Mouse (Mus musculus) megakaryocyte, embryonic 14.5 days (primary cell): ENCODE data around the gene Sema4d. TPM values are rescaled to one million over a fixed set of nuclear protein-coding genes. Genes with fewer than 3 reads are reported as not detected.

ENCODE experiments used
- H3K27me3 ChIP-seq: replicated peaks from 2 replicates; pipeline ENCODE3; 2012; ENCODE audit warnings: inconsistent platforms
- H3K36me3 ChIP-seq: replicated peaks from 2 replicates; pipeline ENCODE3; 2012; ENCODE audit warnings: low read length, inconsistent platforms, mixed read lengths
- H3K4me1 ChIP-seq: 2 replicates; pipeline ENCODE4 v1.6.1; 2012; ENCODE audit warnings: inconsistent platforms
- H3K4me3 ChIP-seq: replicated peaks from 2 replicates; pipeline ENCODE3; 2012; ENCODE audit warnings: moderate library complexity, mild to moderate bottlenecking, inconsistent platforms
- H3K9me3 ChIP-seq: 2 replicates; pipeline ENCODE4 v1.6.1; 2012; ENCODE audit warnings: inconsistent platforms
- FLI1 ChIP-seq: IDR thresholded peaks from 2 replicates; pipeline ENCODE4 v1.6.1; 2012; ENCODE audit warnings: low read length, inconsistent platforms, mixed read lengths
- GATA1 ChIP-seq: IDR thresholded peaks from 3 replicates; pipeline ENCODE4 v1.6.1; 2012; ENCODE audit warnings: mixed read lengths, low read length, inconsistent platforms, borderline replicate concordance
- polyA plus RNA-seq: library from polyadenylated mRNA; stranded (reverse); fragments of >175 nt; gene quantifications from 2 replicates; pipeline ENCODE4 v1.2.3, GENCODE M21; 2012; ENCODE audit warnings: low replicate concordance; ENCODE audit not compliant: insufficient read depth

Gene Sema4d
- polyA plus RNA-seq, 1 experiment: 55.2 TPM

DNA sequence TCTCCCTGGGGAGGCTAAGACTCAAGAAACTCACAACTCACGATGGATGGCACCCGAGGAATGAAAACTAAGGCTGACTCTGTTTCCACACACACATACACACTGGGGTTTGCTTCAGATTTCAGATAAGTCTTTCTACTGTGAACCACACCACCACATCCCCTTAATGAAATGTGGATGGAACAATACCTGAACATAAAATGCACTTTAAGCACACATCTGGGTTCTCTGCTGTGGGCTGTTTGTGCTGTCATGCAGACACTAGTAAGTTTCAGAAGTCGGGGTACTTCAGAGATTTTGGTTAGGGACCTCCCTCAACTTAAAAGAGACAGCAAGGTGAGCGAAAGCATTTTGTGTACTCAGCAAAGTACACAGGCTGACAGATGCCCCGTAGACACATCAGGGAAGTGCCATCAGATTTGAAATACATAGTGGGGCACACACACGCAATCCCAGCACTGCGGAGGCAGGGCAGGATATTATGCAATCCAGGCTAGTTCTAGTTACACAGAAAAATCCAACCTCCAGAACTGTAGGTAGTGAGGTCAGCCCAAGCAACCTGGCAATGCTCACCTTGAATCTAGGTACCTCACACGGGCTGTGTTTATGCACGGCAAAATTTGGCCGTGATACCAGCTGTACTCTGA, 12.9 kb downstream of the Sema4d start:
- TF ChIP-seq FLI1 (no peak), GATA1 (no peak)
- Histone ChIP-seq H3K27me3 (no peaks in the 10 kb centered on the region), H3K4me3 (no peak overlapping the region), H3K36me3 (peaks cover 86% of the 10 kb centered on the region), H3K4me1 (peaks cover 91% of the 10 kb centered on the region), H3K9me3 (no peaks in the 10 kb centered on the region)

DNA sequence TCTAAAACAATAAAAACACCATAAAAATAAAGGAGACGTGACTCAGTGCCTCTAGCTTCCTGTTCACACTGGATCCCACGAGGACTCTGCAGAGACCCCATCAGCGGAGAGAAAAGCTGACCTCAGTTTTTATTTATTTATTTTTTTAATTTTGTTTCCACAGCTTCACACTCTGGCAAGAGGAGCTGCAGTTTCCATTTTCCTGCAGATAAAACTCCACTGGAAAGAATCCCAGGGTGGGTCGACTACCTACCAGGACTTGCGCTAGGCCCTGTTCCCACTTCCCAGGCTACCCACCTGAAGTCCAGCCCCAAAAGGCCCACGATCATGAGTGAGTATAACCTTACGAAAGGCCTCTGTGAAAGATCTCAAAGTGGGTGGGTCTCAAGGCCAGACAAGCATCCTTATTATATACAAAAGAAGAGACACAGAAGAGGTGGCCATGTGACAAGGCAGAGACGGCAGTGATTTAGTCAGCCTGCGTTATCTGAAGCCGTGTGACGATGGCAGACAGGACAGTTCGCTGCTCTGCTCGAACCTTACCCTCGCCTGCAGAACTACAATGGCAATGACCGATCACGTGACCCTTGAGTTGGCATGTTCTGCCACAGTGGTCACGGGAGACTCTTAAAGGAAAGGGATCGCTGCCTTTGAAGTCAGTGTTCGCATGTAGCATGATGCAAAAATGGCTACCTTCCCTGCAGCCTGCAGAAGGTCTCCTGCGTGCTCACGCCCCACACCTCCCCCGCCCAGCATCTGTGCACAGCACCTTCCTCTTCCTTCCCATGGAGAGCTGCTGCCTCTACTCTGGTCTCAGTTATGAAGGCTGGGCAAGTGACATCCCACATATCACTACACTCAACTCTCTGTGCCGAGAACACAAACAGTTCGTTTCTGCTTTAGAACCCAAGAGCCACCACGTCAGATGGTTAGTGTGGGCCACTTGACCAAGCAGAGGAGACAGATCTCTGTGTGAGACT, 14.3 kb downstream of the Sema4d start:
- Histone ChIP-seq H3K9me3 (no peaks in the 10 kb centered on the region), H3K27me3 (no peaks in the 10 kb centered on the region), H3K36me3 (peaks cover 92% of the 10 kb centered on the region), H3K4me3 (peak overlapping the region; percentile 60), H3K4me1 (peaks cover 92% of the 10 kb centered on the region)
- no peak for TF ChIP-seq FLI1
- no peak for TF ChIP-seq GATA1

DNA sequence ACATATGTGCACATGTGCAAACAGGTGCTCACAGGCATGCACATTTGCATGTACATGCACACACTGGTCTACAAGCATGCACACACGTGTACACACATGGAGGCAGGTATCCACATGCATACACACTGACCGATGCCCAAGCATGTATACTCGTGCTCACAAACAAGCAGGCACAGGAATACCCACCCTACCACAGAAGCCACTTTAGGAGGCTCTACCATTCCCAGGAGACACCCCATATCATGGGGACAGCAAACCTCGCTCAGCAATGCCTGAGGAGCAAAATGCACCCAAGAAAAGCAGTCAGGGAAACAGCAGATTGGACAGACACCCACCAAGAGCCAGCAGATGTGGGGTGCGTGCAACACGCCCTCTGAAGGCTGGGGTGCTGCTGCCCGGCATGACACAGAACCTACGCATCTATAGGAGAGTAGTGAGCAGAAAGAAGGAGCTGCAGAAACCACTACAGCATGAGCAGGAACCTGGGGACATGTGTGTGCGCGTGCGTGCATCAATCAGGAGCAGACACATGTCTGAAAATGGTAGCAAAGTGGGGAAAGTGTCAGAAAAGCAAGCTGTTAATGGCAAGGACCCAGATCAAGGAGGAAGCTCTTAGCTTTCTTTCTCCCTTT, 15.1 kb downstream of the Sema4d start:
- no peaks in the 10 kb centered on the region for H3K27me3 ChIP-seq
- H3K4me1 ChIP-seq: peaks cover 91% of the 10 kb centered on the region
- TF ChIP-seq GATA1 (no peak), FLI1 (no peak)
- H3K9me3 ChIP-seq: no peaks in the 10 kb centered on the region
- H3K36me3 ChIP-seq: peaks cover 91% of the 10 kb centered on the region
- H3K4me3 ChIP-seq: peak overlapping the region; percentile 83

- TF ChIP-seq GATA1 (no peak), FLI1 (no peak)
- peaks cover 88% of the 10 kb centered on the region for H3K4me1 ChIP-seq
- H3K4me3 ChIP-seq: peak overlapping the region; percentile 50
- H3K36me3 ChIP-seq: peaks cover 92% of the 10 kb centered on the region
- no peaks in the 10 kb centered on the region for H3K9me3 ChIP-seq
- H3K27me3 ChIP-seq: no peaks in the 10 kb centered on the region
Measured at GRCm38 (mm10) chr13:51777738-51778274, 15.7 kb downstream of the Sema4d start.

GRCm38 (mm10) chr13:51777048-51777737, 16.4 kb downstream of the Sema4d start:
- Histone ChIP-seq H3K9me3 (no peaks in the 10 kb centered on the region), H3K27me3 (no peaks in the 10 kb centered on the region), H3K36me3 (peaks cover 93% of the 10 kb centered on the region), H3K4me1 (peaks cover 83% of the 10 kb centered on the region), H3K4me3 (peak overlapping the region; percentile 50)
- TF ChIP-seq GATA1: no peak
- TF ChIP-seq FLI1: no peak

DNA sequence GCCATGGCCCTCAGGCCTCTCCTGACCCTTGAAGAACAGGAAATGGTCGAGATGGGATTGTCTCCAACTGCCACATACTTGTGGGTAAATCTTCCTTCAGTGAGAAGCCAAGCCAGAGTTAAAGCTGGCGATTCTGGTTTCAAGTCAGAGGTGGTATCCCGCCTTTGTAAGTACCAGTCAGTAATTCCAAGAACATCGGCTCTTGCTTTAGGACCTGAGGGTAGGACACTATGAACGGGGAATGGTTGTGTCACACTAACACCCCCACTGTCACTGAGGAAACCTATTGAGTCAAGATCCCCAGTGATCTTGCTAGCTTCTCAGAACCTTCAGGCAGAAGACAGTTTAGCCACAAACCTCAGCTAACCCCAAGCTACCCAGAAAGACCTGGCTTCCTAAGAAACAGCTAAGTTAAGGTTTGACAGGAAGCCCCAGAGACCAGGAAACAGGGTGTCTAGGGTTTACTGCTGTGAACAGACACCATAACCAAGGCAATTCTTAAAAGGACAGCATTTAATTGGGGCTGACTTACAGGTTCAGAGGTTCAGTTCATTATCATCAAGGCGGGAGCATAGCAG, 17.3 kb downstream of the Sema4d start:
- Histone ChIP-seq H3K36me3 (peaks cover 95% of the 10 kb centered on the region), H3K4me3 (no peak overlapping the region), H3K27me3 (no peaks in the 10 kb centered on the region), H3K4me1 (peaks cover 82% of the 10 kb centered on the region), H3K9me3 (no peaks in the 10 kb centered on the region)
- TF ChIP-seq FLI1: no peak
- TF ChIP-seq GATA1: no peak

GRCm38 (mm10) chr13:51771802-51772206, 21.7 kb downstream of the Sema4d start:
- TF ChIP-seq GATA1: no peak
- TF ChIP-seq FLI1: no peak
- H3K36me3 ChIP-seq: peaks cover 88% of the 10 kb centered on the region
- H3K4me1 ChIP-seq: peaks cover 81% of the 10 kb centered on the region
- no peaks in the 10 kb centered on the region for H3K9me3 ChIP-seq
- no peaks in the 10 kb centered on the region for H3K27me3 ChIP-seq
- H3K4me3 ChIP-seq: no peak overlapping the region

DNA sequence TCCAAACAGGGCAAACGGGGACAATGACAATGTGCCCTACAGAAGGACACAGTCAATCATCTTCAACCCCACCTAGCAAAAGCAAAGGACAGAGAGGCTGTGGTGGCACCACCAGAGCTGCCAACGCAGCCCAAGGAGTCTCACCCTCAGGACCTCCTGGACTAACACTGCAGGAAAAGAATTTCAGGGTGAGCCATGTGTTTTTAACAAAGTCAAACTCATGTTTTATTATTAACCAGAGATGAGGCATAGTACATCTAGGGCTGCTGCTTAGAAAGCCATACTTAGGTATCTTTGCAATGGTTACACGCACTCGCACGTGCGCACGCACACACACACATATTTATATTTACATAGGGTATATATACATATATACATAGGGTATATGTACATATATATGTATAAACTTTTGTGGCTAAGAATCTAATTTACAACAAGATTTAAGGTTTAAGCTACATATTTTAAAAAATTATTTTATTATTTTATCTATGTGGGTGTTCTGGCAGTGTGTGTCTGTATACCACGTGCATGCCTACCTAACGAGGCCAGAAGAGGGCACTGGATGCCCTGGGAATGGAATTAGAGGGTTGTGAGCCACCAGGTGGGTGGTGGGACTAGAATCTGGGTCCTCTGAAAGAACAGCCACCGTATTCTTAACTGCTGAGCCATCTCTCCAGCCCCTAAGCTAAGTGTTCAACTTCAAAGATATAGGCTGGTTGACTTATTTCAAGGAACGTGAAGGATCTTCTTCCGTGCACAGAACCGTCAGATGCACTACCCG, 22.7 kb downstream of the Sema4d start:
- Histone ChIP-seq H3K9me3 (no peaks in the 10 kb centered on the region), H3K27me3 (no peaks in the 10 kb centered on the region), H3K4me3 (no peak overlapping the region), H3K36me3 (peaks cover 87% of the 10 kb centered on the region), H3K4me1 (peaks cover 81% of the 10 kb centered on the region)
- no peak for TF ChIP-seq GATA1
- no peak for TF ChIP-seq FLI1
